Mouse (Mus musculus): ENCODE data around the gene Myh2.

Gene Myh2

DNA sequence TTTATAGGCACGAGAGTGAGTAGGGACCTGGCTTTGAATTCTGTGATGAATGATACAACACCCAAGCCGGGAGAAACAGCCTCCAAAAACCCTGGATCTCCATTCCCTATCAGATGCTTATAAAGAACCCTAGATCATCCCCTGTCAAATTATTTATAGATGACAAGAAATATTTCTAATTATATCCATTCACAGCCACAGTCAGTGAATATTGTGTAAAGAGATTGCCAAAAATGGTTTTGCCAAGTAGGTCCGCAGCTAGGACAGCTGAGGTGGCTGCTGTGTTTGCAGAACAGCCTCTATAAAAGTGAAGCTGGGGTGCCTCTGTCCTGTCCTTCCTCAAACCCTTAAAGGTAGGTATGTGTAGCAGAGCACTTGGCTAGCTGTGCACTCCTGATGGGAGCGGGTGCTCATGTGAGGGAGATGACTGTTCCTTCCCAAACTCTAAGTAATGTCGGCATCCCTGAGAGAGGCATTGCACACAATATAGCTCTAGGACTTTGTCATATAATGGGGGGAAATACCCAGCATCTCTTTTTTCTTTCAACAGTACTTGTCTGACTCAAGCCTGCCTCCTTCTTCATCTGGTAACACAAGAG, 66.8 kb downstream of the Myh2 start, which contains the start of gene Myh4:
TSS of gene Myh4 (plus strand) at position 549 of the 599 bp plus-strand sequence.
- DNase-seq (ENCODE audit: low spot score in 2 of 2), result no peak

DNA sequence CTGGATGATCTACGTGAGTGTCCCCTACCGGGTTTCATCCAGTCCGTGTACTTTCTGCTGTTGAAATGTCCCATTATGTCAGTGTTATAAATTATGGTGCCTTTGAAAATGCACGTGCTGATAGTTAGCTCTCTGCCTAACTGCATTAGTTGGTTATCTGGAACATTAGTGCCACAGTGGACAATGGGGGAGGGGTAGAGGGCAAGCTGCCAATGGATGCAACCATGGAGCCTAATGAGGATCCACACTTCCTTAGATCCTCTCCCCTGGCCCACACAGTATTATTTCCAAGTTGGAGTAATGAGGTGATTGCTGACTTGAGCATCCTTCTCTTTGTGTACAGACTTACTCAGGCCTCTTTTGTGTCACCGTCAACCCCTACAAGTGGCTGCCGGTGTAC, 70.2 kb downstream of the Myh2 start:
- DNase-seq (ENCODE audit: low spot score in 2 of 2), result no peak

Data from frontal cortex, postnatal 25 days (tissue).